Mouse (Mus musculus) ES-CJ7 (cell line): ENCODE measurements around the gene Taf6l.
A peak's percentile ranks its signal among the peaks of the same experiment; 100 is the strongest.
"Not testable (repeated sequence)": the region's sequence is repeated elsewhere in the genome, so short reads cannot be mapped to it uniquely, and the experiment has no call there.

Experiments used
- DNase-seq: peaks from one replicate; pipeline ENCODE4 v3.0.0; 2011; ENCODE audit warnings: low read depth, low spot score

The Taf6l gene

DNA sequence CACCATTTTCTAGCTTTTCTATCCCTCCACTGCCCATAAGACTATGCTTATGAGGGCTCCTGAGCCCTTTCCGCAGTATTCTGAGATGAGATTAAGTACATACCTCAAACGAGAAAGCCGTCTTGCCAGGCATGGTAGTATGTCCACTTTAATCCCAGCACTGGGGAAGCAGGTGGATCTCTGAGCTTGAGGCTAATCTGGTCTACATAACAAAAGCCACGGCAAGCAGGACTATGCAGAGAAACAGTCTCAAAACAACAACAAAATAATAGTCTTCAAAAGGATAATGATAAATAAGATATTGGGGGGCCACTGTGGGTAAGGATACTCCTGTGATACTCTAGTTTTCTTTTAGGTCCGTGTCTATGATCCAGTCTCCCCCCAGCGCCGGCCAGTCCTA lies 47.3 kb downstream of the Taf6l start:
- no peak for DNase-seq

DNA sequence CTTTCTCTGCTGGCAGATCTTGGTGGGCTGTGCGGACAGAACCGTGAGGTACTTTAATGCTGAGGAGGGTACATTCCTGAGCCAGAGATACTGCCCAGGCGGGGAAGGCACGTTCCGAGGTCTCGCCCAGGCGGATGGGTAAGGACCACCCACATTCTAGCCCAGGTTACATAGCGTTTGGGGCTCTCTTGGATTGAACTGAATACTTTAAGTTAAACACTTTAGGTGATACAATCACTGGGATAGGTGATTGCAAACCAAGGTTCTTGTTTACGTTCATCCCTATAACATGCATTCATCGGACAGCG lies 50.1 kb downstream of the Taf6l start:
- peak; percentile 58 for DNase-seq

DNA sequence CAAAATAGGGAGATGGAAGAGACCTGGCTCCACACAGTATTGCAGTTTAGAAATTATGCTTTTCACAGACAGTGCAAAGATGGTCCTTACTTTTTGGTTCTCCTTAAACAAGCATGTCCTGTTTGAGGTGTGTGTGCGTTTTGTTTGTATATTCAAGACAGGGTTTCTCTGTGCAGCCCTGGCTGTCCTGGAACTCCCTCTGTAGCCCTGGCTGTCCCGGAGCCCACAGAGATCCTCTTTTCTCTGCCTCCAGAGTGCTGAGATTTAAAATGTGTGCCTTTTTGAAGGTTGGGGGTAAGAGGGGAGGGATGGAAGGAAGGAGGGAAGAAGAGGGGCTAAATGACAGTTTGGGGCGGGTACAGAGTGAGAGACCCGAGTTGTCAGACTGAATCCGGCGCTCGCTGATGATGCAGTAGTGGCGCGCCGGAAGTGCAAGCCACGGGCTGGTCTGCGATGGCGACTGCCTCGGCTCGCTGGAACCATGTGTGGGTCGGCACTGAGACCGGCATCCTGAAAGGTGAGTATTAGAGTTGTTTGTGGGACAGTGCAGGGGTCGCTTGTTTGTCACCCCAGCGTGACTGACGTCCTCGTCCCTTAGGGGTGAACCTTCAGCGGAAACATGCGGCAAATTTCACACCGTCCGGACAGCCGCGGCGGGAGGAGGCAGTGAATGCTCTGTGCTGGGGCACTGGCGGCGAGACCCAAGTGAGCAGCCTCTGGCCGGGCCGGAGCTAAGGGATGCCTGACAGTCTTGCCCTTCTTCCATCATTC lies 50.6 kb downstream of the Taf6l start, which contains the start of gene Wdr74:
Wdr74 (plus strand) TSS at position 439 of the 771 bp plus-strand sequence.
- peak; percentile 90 for DNase-seq

DNA sequence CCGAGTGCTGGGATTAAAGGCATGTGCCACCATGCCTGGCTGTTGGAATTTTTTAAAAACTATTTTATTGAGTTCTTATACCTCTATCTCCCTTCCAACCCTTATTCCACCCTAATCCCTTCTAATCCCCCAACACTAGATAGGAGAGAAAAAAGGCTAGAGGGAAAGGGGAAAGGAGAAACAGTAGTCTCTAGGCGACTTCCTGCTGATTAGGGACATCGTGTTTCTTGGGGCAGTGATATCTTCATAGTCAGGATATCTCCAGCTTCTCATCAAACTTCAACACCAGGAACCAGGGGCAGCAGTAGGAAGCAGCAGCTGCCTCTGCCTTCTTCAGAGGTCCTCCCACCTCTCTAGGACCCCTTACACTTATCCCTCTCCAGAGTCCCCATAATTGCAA lies 51.9 kb downstream of the Taf6l start:
- no peak for DNase-seq

DNA sequence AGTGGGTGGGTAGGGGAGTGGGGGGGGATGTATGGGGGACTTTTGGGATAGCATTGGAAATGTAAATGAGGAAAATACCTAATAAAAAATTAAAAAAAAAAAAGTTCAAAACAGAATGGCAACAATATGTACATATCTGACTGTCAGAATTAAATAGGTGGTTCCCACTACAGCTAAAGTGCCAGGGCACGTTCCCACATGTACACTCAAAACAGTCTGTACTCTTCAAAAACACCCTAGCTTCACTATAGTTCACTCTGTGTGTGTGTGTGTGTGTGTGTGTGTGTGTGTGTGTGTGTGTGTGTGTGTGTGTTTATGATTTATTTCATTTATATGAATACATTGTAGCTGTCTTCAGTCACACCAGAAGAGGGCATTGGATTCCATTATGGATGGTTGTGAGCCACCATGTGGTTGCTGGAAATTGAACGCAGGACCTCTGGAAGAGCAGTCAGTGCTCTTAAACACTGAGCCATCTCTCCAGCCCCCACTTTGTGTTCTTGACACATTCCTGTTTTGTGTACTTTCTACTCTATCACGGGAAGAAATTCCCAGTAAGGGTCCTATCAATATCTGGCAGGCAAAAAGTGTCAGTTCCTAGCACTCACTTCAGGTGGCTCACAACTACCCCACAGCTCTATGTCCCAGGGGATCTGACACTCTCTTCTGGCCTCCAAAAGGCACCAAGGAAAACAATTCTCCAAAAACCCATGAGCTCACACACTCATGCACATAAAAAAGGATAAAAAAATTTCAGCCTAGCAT lies 57.7 kb downstream of the Taf6l start:
- not testable (repeated sequence) for DNase-seq

DNA sequence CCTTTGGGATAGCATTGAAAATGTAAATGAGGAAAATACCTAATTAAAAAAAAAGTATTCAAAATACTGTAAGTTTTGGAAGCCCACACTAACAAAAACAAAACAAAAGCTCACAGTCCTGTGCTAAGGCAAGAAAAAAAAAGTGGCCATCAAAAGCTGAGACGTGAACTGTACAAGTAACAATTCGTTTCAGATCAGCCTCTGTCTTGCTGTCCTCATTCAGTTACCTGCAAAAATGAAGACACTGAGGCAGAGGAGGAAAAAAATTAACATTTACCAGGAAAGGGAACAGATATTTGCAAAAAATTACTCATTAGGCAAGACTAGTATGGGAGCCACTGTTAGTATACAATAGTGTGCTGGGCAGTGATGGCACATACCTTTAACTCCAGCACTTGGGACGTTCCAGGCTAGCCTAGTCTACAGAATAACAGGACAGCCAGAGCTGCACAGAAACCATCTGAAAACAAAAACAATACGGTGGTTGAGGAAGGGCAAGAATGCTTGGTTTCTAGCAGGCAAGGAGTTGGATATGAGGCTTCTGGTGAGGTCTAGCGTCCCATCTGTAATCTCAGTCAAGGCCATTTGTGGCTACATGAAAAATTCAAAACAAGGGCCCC lies 58.6 kb downstream of the Taf6l start:
- DNase-seq, result peak; percentile 61

DNA sequence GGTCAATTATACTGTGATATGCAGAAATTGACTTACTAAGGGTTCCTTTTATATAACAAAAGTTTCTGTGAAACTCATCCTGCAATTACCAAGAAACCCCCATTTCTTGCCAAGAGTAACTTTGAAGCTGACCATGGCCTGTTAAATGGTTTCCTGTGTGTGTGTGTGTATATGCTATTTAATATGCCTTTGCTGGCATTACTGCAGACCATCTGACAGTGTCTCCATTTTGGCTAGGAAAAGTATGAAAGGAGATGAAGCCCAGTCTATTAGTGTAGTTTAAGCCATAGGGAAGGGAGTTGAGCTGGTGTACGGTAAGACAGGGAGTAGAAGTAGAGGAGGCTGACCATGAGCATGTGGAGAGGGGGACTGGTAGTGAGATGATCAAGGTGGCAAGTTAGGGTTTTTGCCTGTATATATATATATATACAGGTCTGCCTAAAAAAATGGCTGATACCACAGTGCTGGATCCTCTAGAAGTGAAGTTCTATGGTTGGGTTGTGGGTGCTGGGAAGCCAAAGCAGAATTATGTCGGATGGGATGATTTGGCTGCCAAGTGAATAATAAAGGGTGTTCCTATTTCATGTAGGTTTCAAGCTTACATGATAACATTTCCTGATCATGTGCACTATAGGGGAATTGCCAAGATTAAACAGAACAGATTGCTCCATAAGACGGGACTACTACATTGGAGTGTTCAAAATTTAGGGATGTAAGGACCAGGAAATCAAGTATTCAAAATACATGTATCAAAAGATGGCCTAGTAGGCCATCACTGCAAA lies 59.4 kb downstream of the Taf6l start:
- no peak for DNase-seq

DNA sequence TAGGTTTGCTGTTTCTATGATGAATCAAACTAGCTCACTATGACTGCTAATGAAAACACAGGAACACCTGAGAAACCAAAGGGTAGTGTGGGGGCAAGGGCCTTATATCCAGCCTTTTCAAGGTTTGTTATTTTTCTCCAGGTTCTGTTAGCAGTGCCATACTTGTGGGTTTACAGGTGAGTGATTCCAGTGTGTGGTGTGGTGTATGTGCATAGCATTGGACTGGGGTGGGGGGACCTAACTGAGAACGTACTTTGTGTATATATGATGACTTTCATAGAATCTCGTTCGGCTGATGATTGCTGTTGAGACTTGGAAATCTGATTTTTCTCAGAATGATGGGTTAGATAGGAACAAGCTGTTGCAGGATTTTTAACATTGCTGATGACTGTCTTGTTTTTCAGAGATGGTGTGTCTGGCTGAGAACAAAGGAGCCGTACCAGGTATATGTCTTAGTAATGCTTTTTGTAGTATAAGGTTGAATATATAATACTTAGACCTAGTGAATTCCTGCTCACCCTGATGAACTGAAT lies 61.1 kb downstream of the Taf6l start:
- no peak for DNase-seq
